Mouse (Mus musculus) intestine, embryonic 14.5 days (tissue): Measurements from ENCODE around the gene Spa17. TPM values are rescaled to one million over a fixed set of nuclear protein-coding genes. Genes with fewer than 3 reads are reported as not detected.

Source experiments
- ATAC-seq: fragments of 200-750 bp; cut with Nextera tagmentation; replicated peaks from 2 replicates; pipeline ENCODE4 v1.8.0; 2017; ENCODE audit warnings: low read depth, moderate number of reproducible peaks, moderate TSS enrichment, moderate library complexity; ENCODE audit not compliant: low FRiP score, low TSS enrichment
- DNase-seq: peaks from one replicate; pipeline ENCODE4 v3.0.0-alpha.2; 2018; ENCODE audit warnings: low spot score
- H3K27ac ChIP-seq: fragments of 300-500 bp; sonication (generic); 2 replicates; pipeline ENCODE4 v1.5.1; 2014; ENCODE audit warnings: low read depth, mild to moderate bottlenecking, control low read depth
- H3K27me3 ChIP-seq: fragments of 300-500 bp; sonication (generic); replicated peaks from 2 replicates; pipeline ENCODE4 v1.6.1; 2014; ENCODE audit warnings: low read length, control low read depth; ENCODE audit not compliant: control insufficient read depth, insufficient read depth
- H3K36me3 ChIP-seq: fragments of 300-500 bp; sonication (generic); 2 replicates; pipeline ENCODE4 v1.6.1; 2014; ENCODE audit warnings: low read length, control low read depth; ENCODE audit not compliant: control insufficient read depth, insufficient read depth
- H3K4me1 ChIP-seq: fragments of 300-500 bp; sonication (generic); replicated peaks from 2 replicates; pipeline ENCODE4 v1.6.1; 2014; ENCODE audit warnings: low read length, control low read depth, mixed read lengths; ENCODE audit not compliant: control insufficient read depth, insufficient read depth
- H3K4me2 ChIP-seq: fragments of 300-500 bp; sonication (generic); 2 replicates; pipeline ENCODE4 v1.6.1; 2014; ENCODE audit warnings: low read length
- H3K4me3 ChIP-seq: fragments of 300-500 bp; sonication (generic); 2 replicates; pipeline ENCODE4 v1.5.1; 2014; ENCODE audit warnings: low read depth, low read length, control low read depth, mixed read lengths
- H3K9ac ChIP-seq: fragments of 300-500 bp; sonication (generic); 2 replicates; pipeline ENCODE4 v1.6.1; 2014; ENCODE audit warnings: mild to moderate bottlenecking, low read length
- H3K9me3 ChIP-seq: fragments of 300-500 bp; sonication (generic); 2 replicates; pipeline ENCODE4 v1.6.1; 2016; ENCODE audit warnings: low read length, control low read depth; ENCODE audit not compliant: control insufficient read depth
- WGBS: fragments of 180-500 bp; shearing (Covaris S2); extraction: QIAGEN DNeasy Blood & Tissue Kit; methylation state at CpG from one replicate; pipeline ENCODE4 v1.1.7; 2014; 5-methylcytosine and 5-hydroxymethylcytosine counted together
- polyA plus RNA-seq: library from polyadenylated mRNA; unstranded; fragments of >200 nt; fragmentation: Nextera tagmentation; extraction: Ambion mirVana; gene quantifications from 2 replicates; pipeline ENCODE4 v1.2.1, GENCODE M21; 2014

The Spa17 gene
- polyA plus RNA-seq, 1 experiment from 2014 or later, result 4.7 TPM

DNA sequence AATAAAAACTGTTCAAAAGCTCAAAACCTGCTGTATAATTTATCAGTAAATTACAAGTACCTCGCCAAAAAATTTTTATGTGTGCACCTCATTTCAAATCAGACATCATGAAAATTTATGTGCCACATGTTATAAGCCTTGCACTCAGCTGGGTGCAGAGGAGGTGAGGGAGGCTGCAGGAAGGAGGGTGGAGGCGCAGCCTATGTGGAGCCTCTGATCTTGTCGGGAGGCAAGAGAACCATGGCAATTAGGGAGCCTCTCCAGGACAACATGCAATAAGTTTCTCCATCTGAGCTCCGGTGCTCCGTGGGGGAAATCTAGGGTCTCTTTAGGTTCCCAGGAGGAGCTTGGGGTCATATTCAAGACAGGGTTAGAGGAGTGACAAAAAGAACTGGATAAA is 46.1 kb downstream of the Spa17 start:
- ATAC-seq (no peak), DNase-seq (no peak)
- Histone ChIP-seq H3K9me3 (no peaks in the 10 kb centered on the region), H3K9ac (no peak overlapping the region), H3K4me3 (no peak overlapping the region), H3K27me3 (no peaks in the 10 kb centered on the region), H3K4me2 (peak overlapping the region; percentile 20; the same call in 1 of the 2 replicates), H3K27ac (no peak overlapping the region), H3K4me1 (peaks cover 12% of the 10 kb centered on the region; the same call in 1 of the 2 replicates), H3K36me3 (no peaks in the 10 kb centered on the region)
- WGBS, result 38% methylated on average over 5 of the region's 5 CpGs

DNA sequence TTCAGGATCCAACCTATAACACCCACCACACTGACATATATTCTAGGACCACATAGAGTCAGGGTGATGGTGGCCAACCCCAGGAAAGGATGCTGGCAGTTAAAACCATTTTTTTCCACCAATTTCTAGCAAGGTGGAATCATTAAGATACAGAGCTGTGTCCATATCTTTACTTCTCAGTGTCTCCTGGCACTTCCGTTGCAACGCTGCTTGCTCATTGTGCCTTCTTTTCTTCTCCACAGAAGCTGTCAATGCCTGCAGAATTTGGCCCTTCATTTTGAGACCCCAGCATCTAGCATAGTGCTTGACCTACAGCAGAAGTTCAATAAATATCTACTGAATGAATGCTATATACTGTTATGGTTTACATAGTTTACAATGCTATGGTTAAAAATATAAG is 46.5 kb downstream of the Spa17 start:
- Histone ChIP-seq H3K4me2 (no peak overlapping the region), H3K36me3 (no peaks in the 10 kb centered on the region), H3K9me3 (no peaks in the 10 kb centered on the region), H3K9ac (no peak overlapping the region), H3K27me3 (no peaks in the 10 kb centered on the region), H3K4me1 (peaks cover 12% of the 10 kb centered on the region; the same call in 1 of the 2 replicates), H3K27ac (no peak overlapping the region), H3K4me3 (no peak overlapping the region)
- ATAC-seq (no peak), DNase-seq (no peak)
- WGBS, result 91% methylated on average over 2 of the region's 2 CpGs

DNA sequence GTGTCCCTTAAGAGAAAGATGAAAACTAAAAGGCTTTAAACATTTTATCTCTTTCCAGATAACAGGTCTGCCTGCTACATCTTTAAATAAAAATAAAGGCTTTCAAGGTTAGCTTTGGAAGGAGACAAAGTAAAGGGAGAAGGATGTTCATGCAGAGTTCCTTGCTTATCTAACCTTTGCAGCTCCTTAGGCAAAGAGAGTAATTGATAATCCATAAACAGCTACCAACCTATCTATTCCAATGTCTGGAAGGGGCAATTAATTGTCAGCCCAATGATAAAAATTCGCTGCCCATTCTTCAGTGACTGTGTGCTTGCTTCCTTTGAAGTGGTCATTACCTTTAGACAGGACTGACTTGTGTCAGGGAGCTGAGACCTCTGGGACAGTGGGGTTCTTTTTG is 49.7 kb downstream of the Spa17 start:
- Histone ChIP-seq H3K4me3 (no peak overlapping the region), H3K36me3 (no peaks in the 10 kb centered on the region), H3K27me3 (no peaks in the 10 kb centered on the region), H3K9me3 (no peaks in the 10 kb centered on the region), H3K4me1 (peaks cover 12% of the 10 kb centered on the region; the same call in 1 of the 2 replicates), H3K9ac (no peak overlapping the region), H3K27ac (no peak overlapping the region), H3K4me2 (no peak overlapping the region)
- DNase-seq (no peak), ATAC-seq (no peak)
- 46% methylated on average over 1 of the region's 1 CpGs for WGBS

DNA sequence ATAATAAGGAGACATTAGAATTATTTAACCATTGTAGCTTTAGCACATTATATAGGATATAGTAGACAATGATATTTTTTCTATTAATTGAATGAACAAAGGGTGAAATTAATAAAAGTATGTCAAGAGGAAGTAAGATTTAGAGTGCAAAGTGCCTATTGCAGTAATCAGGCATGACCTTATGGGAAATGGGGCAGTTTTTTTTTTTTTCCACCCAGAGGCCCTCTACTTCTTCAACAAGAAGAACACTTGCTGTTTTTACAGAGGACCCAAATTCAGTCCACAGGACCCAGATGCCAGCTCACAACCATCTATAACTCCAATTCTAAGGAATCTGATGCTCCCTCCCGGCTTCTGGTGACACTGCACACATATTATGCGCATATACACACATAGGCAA is 52.9 kb downstream of the Spa17 start:
- 82% methylated on average over 2 of the region's 2 CpGs for WGBS
- no peak for ATAC-seq

DNA sequence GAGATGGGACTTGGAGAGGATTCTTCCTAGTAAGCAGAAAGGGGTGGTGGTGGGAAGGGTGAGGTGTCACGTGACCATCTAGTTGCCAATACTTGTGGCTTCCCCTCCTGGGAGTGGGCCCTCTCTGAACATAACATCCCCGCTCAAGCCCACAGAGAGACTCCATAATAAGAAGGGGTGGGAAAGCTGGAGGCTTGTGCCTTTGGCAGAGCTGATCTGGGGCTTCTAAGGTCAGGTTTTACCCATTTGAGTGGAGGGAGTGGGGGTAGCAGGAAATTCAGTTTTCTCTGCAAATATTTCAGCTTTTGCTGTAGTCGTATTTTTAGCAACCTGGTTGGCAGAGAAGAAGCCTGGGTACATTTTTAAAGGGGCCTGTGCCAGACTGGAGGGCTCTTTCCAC is 57.2 kb downstream of the Spa17 start:
- Histone ChIP-seq H3K9me3 (no peaks in the 10 kb centered on the region), H3K36me3 (no peaks in the 10 kb centered on the region), H3K4me3 (no peak overlapping the region), H3K9ac (no peak overlapping the region), H3K27me3 (peaks cover 26% of the 10 kb centered on the region), H3K4me1 (0 out of 2 replicates have a peak, but pooled peaks cover 2% of the 10 kb centered on the region), H3K4me2 (no peak overlapping the region), H3K27ac (no peak overlapping the region)
- ATAC-seq, result no peak
- WGBS, result 73% methylated on average over 3 of the region's 3 CpGs
- no peak for DNase-seq

More for the DNA sequence above, 52.9 kb downstream of the Spa17 start:
- Histone ChIP-seq H3K27ac (no peak overlapping the region), H3K36me3 (no peaks in the 10 kb centered on the region), H3K4me1 (no peaks in the 10 kb centered on the region), H3K4me2 (no peak overlapping the region), H3K9me3 (no peaks in the 10 kb centered on the region), H3K9ac (no peak overlapping the region), H3K27me3 (0 out of 2 replicates have a peak, but pooled peaks cover under 1% of the 10 kb centered on the region), H3K4me3 (no peak overlapping the region)
- no peak for DNase-seq

DNA sequence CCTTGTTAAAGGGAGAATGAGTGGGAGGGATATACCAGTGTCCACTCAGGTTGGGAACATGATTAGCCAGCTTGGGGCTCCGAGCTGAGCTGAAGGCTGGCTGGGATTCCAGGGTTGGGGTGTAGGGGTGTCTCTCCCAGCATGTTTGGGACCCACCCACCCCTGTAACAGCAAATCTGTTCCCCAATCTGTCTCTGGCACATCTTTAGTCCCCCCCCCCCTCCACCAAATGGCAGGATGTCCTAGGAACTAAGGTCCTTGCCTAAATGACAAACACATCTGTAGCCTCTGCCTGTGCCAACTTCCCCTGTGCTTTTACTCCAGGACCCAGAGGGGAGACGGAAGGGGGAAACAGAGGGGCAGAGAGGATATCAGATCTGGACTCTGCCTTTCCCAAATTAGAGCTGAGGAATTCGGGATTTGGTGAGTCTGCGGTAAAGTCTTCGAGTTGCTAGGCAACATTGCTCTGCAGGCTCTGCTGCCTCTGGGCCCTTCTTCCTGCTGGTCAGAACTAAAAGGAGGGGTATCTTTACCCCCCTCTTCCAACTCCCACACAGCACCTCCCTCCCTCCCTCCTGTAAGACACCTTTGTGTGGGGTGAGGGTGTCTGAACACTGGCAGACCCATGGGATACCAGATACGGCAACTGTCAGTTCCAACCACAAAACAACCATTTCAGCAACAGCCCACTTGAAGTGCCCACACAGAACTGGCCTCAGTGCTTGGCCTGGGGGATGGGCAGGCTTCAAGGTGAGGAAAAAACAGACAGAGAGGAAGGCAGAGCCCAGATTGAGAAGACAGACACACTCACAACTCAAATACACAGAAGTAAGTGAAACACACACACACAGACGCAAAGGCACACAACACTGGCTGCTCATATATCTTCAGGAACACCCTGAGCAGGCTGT is 58.4 kb downstream of the Spa17 start, which contains the start of gene Siae:
Gene Siae, plus strand, starts transcription at position 861 of the 911 bp plus-strand sequence.
- ATAC-seq (no peak), DNase-seq (no peak)
- Histone ChIP-seq H3K36me3 (no peaks in the 10 kb centered on the region), H3K4me1 (0 out of 2 replicates have a peak, but pooled peaks cover 2% of the 10 kb centered on the region), H3K4me3 (no peak within 1 kb of the TSS), H3K27me3 (peaks cover 39% of the 10 kb centered on the region), H3K4me2 (no peak within 1 kb of the TSS), H3K9ac (no peak within 1 kb of the TSS), H3K27ac (no peak within 1 kb of the TSS), H3K9me3 (no peaks in the 10 kb centered on the region)
- WGBS, result 32% methylated on average over 7 of the region's 7 CpGs

DNA sequence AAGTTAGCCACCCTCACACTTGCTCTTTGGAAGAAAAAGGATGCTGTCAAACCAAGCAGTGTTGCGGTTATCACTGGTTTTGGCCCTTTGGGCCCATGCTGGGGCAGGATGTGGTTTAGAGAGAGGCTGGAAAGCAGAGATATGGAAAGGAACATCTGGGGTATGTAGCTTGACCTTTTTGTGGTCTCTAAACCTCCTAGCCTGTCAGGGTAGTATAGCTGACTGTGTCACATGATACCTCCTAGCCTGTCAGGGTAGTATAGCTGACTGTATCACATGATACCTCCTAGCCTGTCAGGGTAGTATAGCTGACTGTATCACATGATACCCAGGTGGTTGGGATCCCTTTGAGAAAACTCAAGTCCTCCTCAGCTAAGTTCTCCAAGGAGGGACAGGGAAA is 59.2 kb downstream of the Spa17 start:
- Histone ChIP-seq H3K27me3 (peaks cover 47% of the 10 kb centered on the region), H3K9me3 (no peaks in the 10 kb centered on the region), H3K4me1 (0 out of 2 replicates have a peak, but pooled peaks cover 2% of the 10 kb centered on the region), H3K9ac (no peak overlapping the region), H3K4me3 (no peak overlapping the region), H3K4me2 (no peak overlapping the region), H3K27ac (no peak overlapping the region), H3K36me3 (no peaks in the 10 kb centered on the region)
- DNase-seq (no peak), ATAC-seq (no peak)
- 75% methylated on average over 1 of the region's 1 CpGs for WGBS
